Mouse (Mus musculus): Measurements from ENCODE around the gene C2cd5.

DNA sequence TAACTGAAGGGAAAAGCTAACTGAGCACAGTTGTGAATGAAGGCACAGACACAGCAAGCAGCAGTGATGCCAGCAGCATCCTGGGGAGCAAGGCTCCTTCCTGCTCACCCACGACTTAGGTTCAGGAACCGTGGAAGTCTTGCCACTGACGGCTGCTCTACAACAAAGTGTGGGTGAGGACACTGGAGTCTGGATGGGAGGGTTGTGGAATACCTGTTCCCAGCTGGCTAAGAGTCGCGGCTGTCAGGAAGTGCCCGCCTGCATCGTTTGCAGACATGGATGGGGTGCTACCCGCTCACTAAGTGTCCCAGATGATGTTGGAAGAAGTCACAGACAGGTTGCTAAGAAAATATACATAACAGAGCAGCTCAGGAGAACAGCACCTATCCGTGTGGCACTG, 109.4 kb downstream of the C2cd5 start:
- TF ChIP-seq POLR2A (IDR thresholded peaks at IDR 0.05; ENCODE audit: insufficient read length, low read depth) (no peak), TCF12 (IDR thresholded peaks at IDR 0.05; ENCODE audit: insufficient read depth, poor library complexity, severe bottlenecking) (no peak), MYOG (IDR thresholded peaks at IDR 0.05; ENCODE audit: control insufficient read depth in 1 of 3, insufficient read depth in 1 of 3, insufficient read length in 2 of 3, low read depth in 2 of 3) (no peak), E2F4 (IDR thresholded peaks at IDR 0.05; ENCODE audit: insufficient read depth) (no peak), USF1 (IDR thresholded peaks at IDR 0.05; ENCODE audit: low read depth) (no peak), POLR2AphosphoS2 (IDR thresholded peaks at IDR 0.05; ENCODE audit: insufficient read length, low read depth) (no peak), MYOD1 (IDR thresholded peaks at IDR 0.05; ENCODE audit: control insufficient read depth in 1 of 3, insufficient read length in 2 of 3, low read depth in 2 of 3) (no peak)
